Mouse (Mus musculus): ENCODE measurements around the gene Pik3cd. TPM values are rescaled to one million over a fixed set of nuclear protein-coding genes. Genes with fewer than 3 reads are reported as not detected.
"Not testable (repeated sequence)": the region's sequence is repeated elsewhere in the genome, so short reads cannot be mapped to it uniquely, and the experiment has no call there.

Gene Pik3cd
- total RNA-seq (2021): 10 to 100 TPM in 1 of 2 experiments, 1 to 10 TPM in 1; 7.5 to 12.1 TPM
- long read RNA-seq, experiment 1, partial matches to known transcripts: 1 of 2 reads
- long read RNA-seq, experiment 1, other reads (novel, unspliced or antisense): 1 of 2 reads
- long read RNA-seq, experiment 2, partial matches to known transcripts: 0 of 2 reads
- long read RNA-seq, experiment 2, other reads (novel, unspliced or antisense): 1 of 2 reads

DNA sequence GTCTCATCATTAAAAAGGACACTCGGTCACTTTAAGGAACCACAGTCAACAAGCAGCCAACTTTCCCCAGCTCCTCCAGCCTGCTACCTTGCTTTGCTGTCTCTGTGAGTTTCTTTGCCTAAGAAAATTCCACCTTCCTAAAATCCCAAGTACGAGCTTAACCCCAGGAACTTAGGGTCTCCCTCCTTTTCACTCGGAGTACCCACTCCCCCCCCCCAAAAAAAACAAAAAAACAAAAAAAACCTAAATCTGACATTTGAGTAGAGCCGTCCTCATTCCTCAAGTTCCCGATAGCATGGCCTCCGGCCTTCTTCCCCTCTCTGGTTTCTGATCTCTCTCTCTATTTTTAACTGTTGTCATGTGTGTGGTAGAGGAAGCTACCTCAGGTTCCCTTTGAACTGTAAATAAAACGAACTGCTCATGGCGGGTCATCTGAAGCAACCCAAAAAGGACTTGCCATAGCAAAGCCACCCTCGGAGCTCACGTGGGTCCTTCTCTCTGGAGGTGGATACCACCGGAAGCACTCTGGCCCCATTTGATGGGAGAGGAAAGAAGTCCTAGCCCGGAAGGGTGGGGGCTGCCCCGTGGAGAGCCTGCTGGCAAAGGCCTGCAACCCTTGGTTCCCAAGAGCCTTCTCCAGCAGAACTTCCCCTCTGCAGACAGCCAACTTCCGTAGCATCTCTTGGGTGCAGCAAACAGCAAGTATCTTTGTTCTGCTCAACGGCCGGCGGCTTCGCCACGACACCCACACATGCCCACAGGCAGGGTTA lies at the start of gene Pik3cd:
Gene Pik3cd (minus strand): TSS at position 362 of the 770 bp plus-strand sequence.
- no peak for DNase-seq

DNA sequence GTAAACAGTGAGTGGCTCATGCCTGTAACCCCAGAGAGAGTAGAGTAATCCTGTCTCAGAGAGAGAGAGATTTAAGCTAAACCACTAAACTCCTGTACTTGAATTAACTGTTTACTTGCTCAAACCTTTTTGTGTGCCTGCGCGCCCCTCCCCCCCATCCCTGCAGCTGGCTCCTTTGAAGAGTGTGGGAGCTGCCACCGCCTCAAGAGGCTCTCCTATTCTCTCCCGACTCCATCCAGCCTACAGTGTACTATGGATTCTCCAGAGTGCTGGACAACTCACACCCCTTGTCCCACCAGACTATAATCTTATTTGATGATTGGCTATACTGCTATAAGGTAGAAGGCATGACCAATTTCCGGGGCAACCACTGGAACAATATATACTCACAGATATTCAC lies 48.3 kb upstream of the Pik3cd start:
- no peak for DNase-seq

- DNase-seq: not testable (repeated sequence)
Measured at GRCm38 (mm10) chr4:149749663-149750015, 47.3 kb upstream of the Pik3cd start.

DNA sequence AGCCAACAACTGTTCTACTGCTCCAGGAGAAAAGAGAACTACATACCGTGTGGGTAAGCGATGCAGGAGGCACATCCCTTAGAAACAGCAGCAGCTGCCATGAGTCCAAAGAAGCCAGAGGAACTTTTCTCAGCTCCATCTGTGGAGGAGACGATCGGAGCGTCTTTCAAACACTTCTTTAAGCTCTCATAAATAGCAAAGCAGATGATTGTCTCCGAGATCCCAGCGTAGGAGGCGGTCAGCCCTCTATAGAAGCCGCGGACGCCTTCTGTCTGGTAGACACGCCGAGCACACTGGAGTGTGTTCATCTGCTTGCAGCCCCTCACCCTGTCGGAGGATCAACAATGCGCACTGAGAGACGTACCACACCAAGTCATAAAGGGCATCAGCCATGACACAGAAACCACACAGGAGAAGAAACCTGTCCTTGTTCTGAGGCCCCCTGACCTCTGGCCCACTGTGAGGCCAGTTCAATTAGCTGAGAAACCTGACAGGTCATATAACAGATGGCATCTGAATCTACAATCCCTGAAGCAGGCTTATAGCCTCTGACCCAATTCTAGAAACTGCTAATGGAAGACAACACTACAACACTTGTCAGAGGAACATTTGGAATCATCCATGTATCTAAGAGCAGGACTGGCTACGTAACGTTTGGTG lies 46.8 kb upstream of the Pik3cd start:
- DNase-seq: no peak

GRCm38 (mm10) chr4:149744119-149744518 lies 41.7 kb upstream of the Pik3cd start:
- DNase-seq: no peak

DNA sequence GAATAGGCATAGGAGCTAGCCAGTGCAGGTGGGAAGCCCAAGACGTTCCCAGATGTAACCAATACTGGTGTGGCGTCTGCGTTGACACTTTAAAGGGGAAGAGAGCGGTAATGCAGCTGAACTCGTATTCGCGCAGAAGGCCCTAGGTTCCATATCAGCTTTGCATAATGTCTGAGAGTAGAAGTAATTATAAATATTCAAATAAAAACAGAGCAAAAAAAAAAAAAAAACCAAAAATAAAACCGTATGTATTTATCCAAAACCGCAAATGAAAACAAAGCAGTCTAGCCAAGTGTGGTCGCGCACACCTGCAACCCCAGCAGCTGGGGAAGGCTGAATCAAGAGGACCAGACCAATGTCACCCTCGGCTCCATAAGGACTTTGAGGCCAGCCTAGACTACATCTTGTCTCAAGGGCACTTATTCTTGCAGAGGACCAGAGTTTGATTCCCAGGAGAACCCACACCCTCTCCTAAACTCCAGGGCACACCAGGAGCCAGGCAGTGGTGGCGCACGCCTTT lies 39.7 kb upstream of the Pik3cd start:
- no peak for DNase-seq

DNA sequence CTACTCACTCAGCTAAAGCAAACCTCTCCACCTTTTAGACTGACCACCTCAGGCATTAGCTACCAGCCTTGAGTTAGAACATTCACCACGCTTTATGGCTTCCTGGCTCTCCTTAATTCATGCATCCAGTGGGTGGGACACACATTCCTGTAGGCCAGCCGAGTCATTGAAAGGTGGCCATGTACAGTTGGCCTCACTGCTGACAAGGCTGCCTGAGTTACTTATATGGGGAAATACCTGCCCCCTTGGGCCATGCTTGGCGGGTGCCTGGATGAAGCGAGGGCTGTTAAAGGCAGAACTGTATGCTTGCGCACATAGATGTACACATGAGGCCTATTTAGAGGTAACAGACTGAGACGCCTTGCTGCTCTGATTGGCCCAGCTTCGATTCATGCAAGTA lies 37.9 kb upstream of the Pik3cd start:
- DNase-seq: no peak

DNA sequence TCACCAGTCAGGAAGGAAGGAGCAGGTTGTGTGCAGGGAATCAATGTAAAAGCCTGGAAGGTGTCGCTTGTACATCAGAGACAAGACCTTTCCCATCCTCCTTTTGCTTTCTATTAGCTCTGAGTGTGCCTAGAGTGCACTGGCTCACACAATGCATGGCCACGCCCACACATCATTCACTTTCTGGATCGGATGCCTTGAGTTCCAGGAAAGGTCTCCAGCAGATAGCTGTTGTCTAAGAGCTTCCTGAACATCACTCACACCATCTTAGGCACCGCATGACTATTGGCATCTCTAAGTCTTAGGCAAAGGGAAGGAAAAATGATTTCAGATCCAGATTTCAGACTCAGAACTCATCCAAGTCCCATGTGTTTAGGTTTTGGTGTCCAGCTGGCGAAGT lies 37.1 kb upstream of the Pik3cd start:
- DNase-seq: no peak

DNA sequence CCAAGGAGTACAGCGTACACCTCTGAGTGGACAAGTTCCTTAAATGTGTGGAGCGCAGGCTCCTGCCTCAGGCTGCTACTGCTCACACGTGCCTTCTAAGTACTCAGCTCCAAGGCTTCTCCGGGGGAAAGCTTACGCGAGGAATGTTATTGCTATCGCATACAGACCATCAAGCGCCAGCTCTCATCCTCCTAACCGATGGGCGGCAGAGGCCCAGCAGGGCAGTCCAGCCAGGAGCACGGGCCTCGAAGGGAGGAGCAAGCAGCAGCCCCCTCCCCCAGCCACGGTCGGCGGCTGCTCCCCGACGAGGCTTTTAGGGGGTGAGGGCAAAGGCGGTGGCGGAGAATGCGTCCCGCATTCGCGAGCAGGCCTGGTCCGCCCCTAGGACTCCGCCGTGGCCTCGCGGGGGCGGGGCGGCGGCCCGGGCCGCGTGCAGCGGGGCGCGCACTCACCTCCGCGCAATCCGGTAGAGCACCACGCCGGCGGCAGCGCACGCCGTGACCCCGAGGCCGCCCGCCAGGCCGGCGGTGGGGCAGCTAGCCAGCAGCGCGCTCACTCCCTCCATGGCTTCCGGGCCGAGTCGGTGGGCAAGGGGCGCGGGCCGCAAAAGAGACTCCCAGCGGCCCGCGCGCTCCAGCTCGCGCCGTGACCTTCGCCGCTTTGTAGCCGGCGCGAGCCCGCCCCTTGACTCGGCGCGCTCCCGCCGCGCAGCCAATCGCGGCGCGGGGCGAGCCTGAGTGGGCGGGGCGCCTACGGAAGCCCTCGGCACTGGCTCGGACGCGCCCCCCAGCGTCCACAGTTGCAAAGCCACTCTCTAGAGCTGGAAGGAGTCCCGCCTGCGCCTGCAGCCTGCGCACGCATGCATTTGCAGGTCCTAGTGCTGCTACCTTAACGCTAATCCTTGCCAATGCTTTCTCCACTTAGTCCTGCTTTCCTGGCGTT lies 35.3 kb upstream of the Pik3cd start, which contains the start of gene Tmem201:
Gene Tmem201 (minus strand): TSS at position 662 of the 942 bp plus-strand sequence.
- DNase-seq: peak; percentile 97

- peak; percentile 84 for DNase-seq
Measured at GRCm38 (mm10) chr4:149736581-149736980, 34.2 kb upstream of the Pik3cd start.

- DNase-seq: no peak
Measured at GRCm38 (mm10) chr4:149735624-149736250, 33.4 kb upstream of the Pik3cd start.

DNA sequence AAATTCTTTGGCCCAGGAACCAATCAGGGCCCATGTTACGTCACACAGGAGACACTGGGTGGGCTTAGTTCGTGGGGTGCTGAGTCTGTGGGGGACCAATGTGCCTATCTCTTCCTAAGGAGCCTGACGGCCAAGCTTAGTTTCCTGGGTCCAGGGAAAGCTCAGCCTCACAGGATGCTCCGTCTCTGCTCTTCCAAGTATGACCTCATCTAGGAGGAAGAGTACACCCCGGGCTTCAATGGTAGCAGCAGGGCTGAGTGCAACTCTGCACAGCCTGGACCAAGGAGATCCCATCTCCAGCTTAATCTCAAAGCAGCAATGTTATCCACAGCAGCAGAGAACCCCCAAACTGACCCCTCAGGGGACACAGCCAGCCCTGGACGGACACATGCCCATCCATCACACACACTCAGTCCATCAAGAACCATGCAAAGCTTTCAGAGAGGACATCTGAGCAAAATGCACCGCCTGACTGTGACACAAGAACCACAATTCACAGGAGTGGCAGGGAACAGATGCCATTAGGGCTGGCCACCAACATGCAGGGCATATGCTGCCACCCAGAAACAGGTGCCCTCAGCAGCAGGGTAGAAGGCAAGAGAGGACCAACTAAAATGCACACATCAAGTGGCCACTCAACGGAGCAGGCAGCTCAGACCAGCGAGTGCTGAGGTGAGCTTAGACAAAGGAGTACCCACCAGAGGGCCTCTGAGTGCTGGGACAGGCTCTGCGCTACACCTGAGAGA lies 32.5 kb upstream of the Pik3cd start:
- no peak for DNase-seq

DNA sequence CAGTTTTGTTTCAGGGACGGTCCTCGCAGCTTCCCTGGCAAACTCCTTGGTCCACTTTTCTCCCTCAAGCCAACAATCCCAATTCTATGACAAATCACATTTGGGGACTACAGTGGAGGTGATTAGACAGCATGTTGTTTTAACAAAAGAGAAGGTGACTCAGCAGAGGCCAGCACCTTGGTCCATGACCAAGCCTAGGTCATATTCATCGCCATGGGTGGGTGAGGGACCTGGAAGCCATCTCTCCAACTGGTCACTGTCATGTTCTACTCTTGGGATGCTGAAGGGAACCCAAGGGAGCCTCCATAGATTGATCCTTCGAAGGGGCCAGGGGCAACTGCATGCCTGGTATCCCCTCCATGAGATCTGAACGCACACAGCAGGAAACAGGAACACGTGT lies 31.9 kb upstream of the Pik3cd start:
- DNase-seq: no peak

GRCm38 (mm10) chr4:149733748-149734147 lies 31.4 kb upstream of the Pik3cd start:
- no peak for DNase-seq

DNA sequence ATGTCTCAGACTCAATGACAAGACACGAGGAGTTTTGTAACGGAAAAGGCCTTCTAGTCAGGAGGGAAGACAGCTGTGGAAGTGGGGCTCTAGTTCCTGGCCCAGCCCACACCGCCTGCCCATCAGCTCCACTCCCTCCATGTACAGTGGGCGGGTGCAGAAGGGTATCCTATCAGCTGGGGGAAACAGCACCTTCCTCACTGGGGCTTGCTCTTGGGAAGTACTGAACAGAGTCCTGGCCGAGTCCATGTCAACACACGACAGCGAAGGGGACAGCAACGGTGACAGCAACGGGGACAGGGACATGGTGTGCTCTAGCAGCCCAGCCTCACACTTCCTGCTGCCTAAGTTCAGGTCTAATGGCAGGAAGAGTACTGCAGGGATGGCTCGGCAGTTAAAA lies 30.4 kb upstream of the Pik3cd start:
- DNase-seq: no peak

DNA sequence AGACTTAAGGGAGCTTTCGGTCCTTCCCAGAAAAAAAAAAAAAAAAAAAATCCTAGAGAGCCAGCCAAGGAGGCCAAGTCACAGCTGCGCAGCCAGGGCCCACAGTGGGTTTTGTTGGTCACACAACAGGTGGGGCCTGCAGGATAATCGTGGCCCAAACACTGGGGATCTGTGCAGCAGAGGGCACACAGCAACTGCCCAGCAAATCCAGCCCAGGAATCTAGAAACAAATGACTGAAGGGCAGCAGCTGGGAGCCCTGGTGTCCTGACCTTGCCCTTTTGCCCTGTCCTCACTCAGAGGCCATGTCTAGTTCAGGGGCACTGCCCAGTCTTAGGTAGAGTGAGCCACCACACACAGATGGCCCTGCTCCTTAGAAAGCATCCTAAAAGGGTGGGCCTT lies 29.9 kb upstream of the Pik3cd start:
- DNase-seq: no peak

DNA sequence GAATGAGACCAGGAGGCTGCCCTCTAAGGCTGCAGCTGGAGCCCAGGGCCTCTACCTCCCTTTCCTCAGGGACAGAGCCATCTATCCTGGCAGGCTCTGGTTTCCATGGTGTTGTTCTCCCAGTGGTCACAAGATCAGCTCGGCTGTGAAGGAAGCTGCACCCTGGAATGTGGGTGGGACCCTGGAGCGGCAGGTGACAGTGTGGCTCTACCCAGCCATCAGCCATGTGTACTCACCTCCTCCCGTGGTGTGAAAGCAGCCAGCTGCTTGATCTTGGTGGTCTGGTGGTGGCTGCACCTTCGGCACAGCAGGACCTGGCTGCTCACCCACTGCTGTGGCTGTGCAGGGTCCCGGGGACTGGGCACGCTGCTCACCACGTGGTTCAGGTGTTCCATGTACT lies 28.5 kb upstream of the Pik3cd start:
- no peak for DNase-seq

- DNase-seq: no peak
Measured at GRCm38 (mm10) chr4:149728810-149729209, 26.4 kb upstream of the Pik3cd start.

DNA sequence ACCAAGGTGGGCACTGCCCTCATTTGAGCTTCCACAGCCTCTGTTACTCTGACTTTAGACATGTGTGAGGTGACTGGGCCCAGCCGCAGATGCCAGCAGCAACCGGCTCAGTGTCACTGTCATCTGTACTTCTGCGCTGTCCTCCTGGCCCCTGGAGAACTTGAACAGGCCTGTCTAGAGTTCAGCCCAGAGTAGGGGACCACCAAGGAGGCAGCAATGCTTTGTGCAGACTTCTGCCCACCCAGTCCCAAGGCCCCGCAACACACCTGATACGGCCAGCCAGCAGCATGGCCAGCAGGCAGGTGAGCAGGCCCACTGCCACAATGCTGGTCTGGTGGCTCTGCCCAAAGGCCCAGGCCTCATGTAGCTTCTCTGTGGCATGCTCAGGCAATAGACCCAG lies 25.3 kb upstream of the Pik3cd start:
- DNase-seq: no peak

DNA sequence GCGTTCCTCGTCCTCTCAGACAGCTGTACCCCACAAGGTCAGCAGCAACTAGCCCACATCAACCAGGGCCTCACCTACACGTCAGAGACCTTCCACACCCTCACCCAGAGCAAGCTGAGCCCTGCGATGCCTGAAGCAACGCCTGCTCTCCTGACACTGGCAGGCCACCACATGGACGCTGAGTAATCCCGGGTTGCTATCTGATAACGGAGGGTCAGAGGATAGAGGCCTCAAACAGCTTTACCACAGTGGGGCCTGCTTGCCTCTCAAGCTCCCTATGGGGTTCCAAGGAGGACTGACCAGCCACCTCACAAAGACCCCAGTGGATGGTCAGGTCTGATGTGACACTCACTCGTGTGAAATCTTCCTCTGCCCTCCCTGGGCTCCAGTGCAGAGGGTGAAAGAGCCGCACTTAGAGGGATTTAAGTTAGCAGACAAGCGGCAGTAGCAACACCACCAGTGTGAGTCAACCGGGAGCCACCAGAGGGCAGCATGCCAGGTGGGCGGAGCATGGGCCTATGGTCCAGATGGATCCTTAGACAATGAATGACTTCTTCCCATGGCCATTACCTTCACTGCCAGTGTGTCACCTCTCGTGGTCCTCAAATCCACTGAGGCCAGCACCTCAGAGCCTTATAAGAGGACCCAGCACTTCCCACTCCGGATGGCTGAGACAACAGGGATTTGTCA lies 23.4 kb upstream of the Pik3cd start:
- DNase-seq: peak; percentile 95
